Mouse (Mus musculus): ENCODE data around the gene Crlf1. TPM values are rescaled to one million over a fixed set of nuclear protein-coding genes. Genes with fewer than 3 reads are reported as not detected.
A peak's percentile ranks its signal among the peaks of the same experiment; 100 is the strongest.

The Crlf1 gene
- polyA plus RNA-seq, 1 experiment from 2014 or later = 98.7 TPM

DNA sequence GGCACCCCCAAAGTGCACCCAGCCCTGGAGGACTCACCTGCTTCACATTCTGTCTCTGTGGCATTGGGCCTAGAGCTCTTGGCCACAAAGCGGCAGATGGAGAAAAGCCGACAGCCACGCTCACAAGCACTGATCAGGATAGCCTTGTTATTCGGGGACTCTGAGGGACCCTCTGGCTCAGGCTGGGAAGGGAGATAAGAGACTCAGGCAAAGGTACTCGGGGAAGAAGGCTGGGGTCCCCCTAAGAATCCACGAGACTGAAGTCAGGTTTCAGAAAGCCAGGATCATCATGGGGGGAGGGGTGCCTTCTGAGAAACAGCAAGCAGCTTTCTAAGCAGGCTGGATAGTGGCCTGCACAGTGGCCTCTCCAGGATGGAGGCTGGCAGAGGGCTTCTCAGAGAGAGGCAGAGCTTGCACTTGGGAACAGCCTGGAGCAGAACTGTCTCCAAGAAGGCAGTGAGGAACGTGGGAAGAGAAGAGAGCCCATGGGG lies 6.7 kb upstream of the Crlf1 start:
- Histone ChIP-seq H3K27ac (ENCODE audit: low read length) (no peak overlapping the region), H3K4me2 (replicated peaks; ENCODE audit: low read depth, low read length) (no peak overlapping the region), H3K9me3 (ENCODE audit: low read length) (no peaks in the 10 kb centered on the region), H3K27me3 (replicated peaks; ENCODE audit: insufficient read depth, low read length) (peaks cover 28% of the 10 kb centered on the region), H3K4me3 (ENCODE audit: low read depth, low read length) (no peak overlapping the region), H3K36me3 (ENCODE audit: insufficient read depth, low read length) (no peaks in the 10 kb centered on the region), H3K4me1 (ENCODE audit: insufficient read depth, low read depth, low read length) (peaks cover 16% of the 10 kb centered on the region), H3K9ac (replicated peaks; ENCODE audit: low read depth) (no peak overlapping the region)
- DNase-seq (ENCODE audit: low spot score) = no peak
- ATAC-seq = no peak
- 46% methylated on average over 7 of the region's 7 CpGs for WGBS
- TF ChIP-seq EP300 (IDR thresholded peaks at IDR 0.05) = no peak
- TF ChIP-seq CTCF (IDR thresholded peaks at IDR 0.05) = no peak

DNA sequence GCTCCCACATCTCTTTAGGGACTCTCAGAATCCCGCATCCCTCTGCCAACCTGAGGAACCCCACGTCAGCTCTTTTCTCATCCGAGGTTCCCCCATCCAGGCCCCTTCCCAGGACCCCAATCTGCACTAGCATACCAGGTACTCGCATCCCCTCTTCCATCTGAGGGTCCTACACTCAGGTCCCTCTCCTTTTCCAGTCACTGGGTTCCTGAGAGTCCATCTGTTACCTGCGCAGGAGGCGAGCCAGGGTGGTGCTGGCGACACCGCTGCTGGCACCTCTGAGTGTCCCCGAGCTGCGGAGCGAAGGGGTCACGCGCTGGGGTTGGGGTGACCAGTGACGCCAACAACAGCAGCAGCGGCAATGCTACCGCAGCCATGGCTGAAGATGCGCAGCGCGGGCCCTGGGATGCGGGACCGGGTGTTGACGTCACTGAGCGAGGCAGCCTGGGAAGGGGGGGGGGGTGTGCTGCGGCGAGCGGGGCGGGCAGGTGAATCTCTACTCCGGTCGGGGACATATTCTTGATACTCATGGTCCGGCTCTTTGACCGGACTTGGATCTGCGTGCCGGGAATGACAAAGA lies 5.9 kb upstream of the Crlf1 start, which contains the start of gene Tmem59l:
TSS of gene Tmem59l (minus strand) at position 418 of the 580 bp plus-strand sequence.
- no peak for ATAC-seq
- DNase-seq (ENCODE audit: low spot score) = no peak
- TF ChIP-seq EP300 (IDR thresholded peaks at IDR 0.05) = no peak
- no peak for TF ChIP-seq CTCF (IDR thresholded peaks at IDR 0.05)
- Histone ChIP-seq H3K9ac (replicated peaks; ENCODE audit: low read depth) (no peak within 1 kb of the TSS), H3K27me3 (replicated peaks; ENCODE audit: insufficient read depth, low read length) (peaks cover 35% of the 10 kb centered on the region), H3K36me3 (ENCODE audit: insufficient read depth, low read length) (no peaks in the 10 kb centered on the region), H3K9me3 (ENCODE audit: low read length) (no peaks in the 10 kb centered on the region), H3K27ac (ENCODE audit: low read length) (peak within 1 kb of the TSS; percentile 88), H3K4me2 (replicated peaks; ENCODE audit: low read depth, low read length) (peak within 1 kb of the TSS; percentile 44), H3K4me1 (ENCODE audit: insufficient read depth, low read depth, low read length) (peaks cover 16% of the 10 kb centered on the region), H3K4me3 (ENCODE audit: low read depth, low read length) (peak within 1 kb of the TSS; percentile 15; the same call in 1 of the 2 replicates)
- WGBS = 8% methylated on average over 30 of the region's 33 CpGs

DNA sequence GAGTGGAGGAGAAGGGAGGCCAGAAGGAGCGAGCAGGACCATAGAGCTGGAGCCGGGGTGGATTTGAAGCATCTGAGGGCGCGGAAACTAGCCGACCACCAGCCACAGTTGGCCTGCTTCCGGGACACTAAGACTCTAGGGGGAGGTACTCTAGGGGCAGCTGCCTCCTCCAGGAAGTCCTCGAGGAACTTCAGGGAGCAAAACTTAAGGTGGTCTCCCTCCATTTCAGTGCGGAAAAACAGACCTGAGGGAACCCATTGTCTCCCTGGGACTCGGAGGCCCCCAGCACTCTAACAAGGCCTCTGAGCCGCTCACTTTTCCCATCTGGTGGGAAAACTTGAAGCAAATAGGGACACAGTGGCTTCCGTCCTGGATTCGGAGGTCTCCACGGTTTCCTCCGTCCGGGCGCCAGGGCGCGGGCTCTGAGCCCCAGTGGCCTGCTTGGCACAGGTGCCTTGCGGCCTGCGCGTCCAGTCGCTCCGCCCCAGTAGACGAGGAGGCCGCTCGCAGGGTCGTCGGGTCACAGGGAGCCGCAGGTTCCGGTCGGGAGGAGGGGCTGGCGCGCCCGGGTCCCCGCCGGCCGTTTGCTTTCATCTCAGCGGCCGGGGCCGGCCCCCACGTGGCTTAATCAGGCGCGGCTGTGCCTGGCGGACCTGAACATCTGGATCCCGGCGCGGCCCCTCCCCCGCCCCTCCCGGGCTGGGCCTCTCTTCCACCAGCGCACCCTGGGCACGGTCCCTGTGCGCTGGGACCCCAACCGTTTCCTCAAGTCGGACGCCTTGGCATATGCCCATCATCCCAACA lies 4.8 kb upstream of the Crlf1 start:
- Histone ChIP-seq H3K36me3 (ENCODE audit: insufficient read depth, low read length) (no peaks in the 10 kb centered on the region), H3K27me3 (replicated peaks; ENCODE audit: insufficient read depth, low read length) (peaks cover 41% of the 10 kb centered on the region), H3K27ac (ENCODE audit: low read length) (peak overlapping the region; percentile 88), H3K4me3 (ENCODE audit: low read depth, low read length) (peak overlapping the region; percentile 15; the same call in 1 of the 2 replicates), H3K4me2 (replicated peaks; ENCODE audit: low read depth, low read length) (peak overlapping the region; percentile 44), H3K9ac (replicated peaks; ENCODE audit: low read depth) (no peak overlapping the region), H3K9me3 (ENCODE audit: low read length) (no peaks in the 10 kb centered on the region), H3K4me1 (ENCODE audit: insufficient read depth, low read depth, low read length) (peaks cover 16% of the 10 kb centered on the region)
- 4% methylated on average over 50 of the region's 55 CpGs for WGBS
- ATAC-seq (peak; percentile 46), DNase-seq (ENCODE audit: low spot score) (peak; percentile 51)
- TF ChIP-seq CTCF (IDR thresholded peaks at IDR 0.05) = no peak
- TF ChIP-seq EP300 (IDR thresholded peaks at IDR 0.05) = no peak

DNA sequence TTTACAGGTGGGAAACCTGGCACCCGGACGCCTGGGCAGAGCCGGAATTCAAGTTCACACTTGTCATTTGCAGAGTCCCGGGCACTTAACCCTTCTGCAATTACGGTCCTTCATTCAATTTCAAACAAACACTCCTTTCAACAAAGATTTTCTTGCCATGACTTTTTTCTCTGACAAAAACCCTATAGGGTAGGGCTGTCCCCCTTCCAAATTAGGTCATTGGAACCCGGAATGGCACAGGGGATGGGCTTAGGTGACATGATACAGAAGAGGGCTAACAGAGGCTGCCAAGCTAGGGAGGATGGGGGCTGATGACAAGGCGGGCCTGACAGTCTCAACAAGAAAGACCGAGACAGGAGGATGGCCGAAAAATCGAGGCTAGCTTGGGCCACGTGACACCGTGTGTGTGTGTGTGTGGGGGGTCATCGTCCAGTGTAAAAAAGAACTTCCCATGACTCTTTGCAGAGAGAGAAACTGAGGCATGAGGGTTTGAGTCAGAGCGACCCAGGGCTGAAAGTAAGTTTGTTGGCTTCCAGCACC lies 4.0 kb upstream of the Crlf1 start:
- Histone ChIP-seq H3K4me1 (ENCODE audit: insufficient read depth, low read depth, low read length) (peaks cover 23% of the 10 kb centered on the region), H3K36me3 (ENCODE audit: insufficient read depth, low read length) (no peaks in the 10 kb centered on the region), H3K27me3 (replicated peaks; ENCODE audit: insufficient read depth, low read length) (peaks cover 49% of the 10 kb centered on the region), H3K9ac (replicated peaks; ENCODE audit: low read depth) (no peak overlapping the region), H3K4me3 (ENCODE audit: low read depth, low read length) (peak overlapping the region; percentile 29), H3K27ac (ENCODE audit: low read length) (peak overlapping the region; percentile 88), H3K4me2 (replicated peaks; ENCODE audit: low read depth, low read length) (peak overlapping the region; percentile 60), H3K9me3 (ENCODE audit: low read length) (no peaks in the 10 kb centered on the region)
- DNase-seq (ENCODE audit: low spot score) (no peak), ATAC-seq (no peak)
- WGBS = 2% methylated on average over 14 of the region's 14 CpGs
- TF ChIP-seq CTCF (IDR thresholded peaks at IDR 0.05) (no peak), EP300 (IDR thresholded peaks at IDR 0.05) (no peak)

DNA sequence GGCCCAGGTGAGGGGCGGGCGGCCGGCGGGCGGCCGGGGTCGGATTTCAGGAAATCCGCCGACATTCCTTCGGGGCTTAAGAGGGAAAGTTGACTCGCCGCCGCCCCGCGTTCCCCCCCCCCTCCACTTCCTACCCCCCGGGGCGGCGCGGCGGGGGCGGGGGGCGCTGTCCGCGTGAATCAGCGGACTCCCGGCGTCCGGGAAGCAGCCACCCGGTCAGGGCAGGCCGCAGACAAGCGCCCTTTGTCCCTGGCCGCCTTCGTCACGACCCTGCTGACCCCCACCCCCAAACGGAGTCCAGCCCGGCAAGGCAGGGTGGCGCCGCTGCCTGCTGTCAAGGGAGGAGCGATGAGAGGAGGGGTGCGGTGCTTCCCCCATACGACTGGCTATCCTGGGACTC lies 3.4 kb upstream of the Crlf1 start:
- DNase-seq (ENCODE audit: low spot score) = no peak
- Histone ChIP-seq H3K4me1 (ENCODE audit: insufficient read depth, low read depth, low read length) (peaks cover 23% of the 10 kb centered on the region), H3K27ac (ENCODE audit: low read length) (peak overlapping the region; percentile 88), H3K36me3 (ENCODE audit: insufficient read depth, low read length) (no peaks in the 10 kb centered on the region), H3K4me3 (ENCODE audit: low read depth, low read length) (peak overlapping the region; percentile 29), H3K9me3 (ENCODE audit: low read length) (no peaks in the 10 kb centered on the region), H3K9ac (replicated peaks; ENCODE audit: low read depth) (0 out of 2 replicates have a peak overlapping the region, but pooled peaks have one; percentile 12), H3K27me3 (replicated peaks; ENCODE audit: insufficient read depth, low read length) (peaks cover 53% of the 10 kb centered on the region), H3K4me2 (replicated peaks; ENCODE audit: low read depth, low read length) (peak overlapping the region; percentile 60)
- peak; percentile 18; the same call in 1 of the 2 replicates for ATAC-seq
- under 1% methylated on average over 24 of the region's 41 CpGs for WGBS
- TF ChIP-seq EP300 (IDR thresholded peaks at IDR 0.05) (no peak), CTCF (IDR thresholded peaks at IDR 0.05) (no peak)

Data from lung, postnatal 0 days (tissue).